Mouse (Mus musculus): ENCODE measurements around the gene Lrrc38.

The Lrrc38 gene

GRCm38 (mm10) chr4:143350047-143351015 lies 774 bp downstream of the Lrrc38 start:
- in situ Hi-C loops (cut with MboI, MseI) = no loop called here

- in situ Hi-C loops (cut with MboI, MseI) = no loop called here
These were observed 2.7 kb downstream of the Lrrc38 start for GRCm38 (mm10) chr4:143352301-143352700.

GRCm38 (mm10) chr4:143361520-143361919 lies 12.0 kb downstream of the Lrrc38 start:
- in situ Hi-C loops (cut with MboI, MseI) = no loop called here

GRCm38 (mm10) chr4:143366415-143367041 lies 17.0 kb downstream of the Lrrc38 start:
- in situ Hi-C loops (cut with MboI, MseI) = no loop called here

GRCm38 (mm10) chr4:143379480-143379879 lies 29.9 kb downstream of the Lrrc38 start:
- in situ Hi-C loops (cut with MboI, MseI) = no loop called here

GRCm38 (mm10) chr4:143379931-143380715 lies 30.6 kb downstream of the Lrrc38 start:
- in situ Hi-C loops (cut with MboI, MseI) = loop anchor here (5.0 kb wide), 1 partner anchor 58 kb away; no protein-coding TSS in a partner anchor

GRCm38 (mm10) chr4:143380716-143381004 lies 31.1 kb downstream of the Lrrc38 start:
- in situ Hi-C loops (cut with MboI, MseI) = loop anchor here (5.0 kb wide), 1 partner anchor 58 kb away; no protein-coding TSS in a partner anchor

- in situ Hi-C loops (cut with MboI, MseI) = loop anchor here (5.0 kb wide), 1 partner anchor 60 kb away; no protein-coding TSS in a partner anchor
These were observed 32.6 kb downstream of the Lrrc38 start for GRCm38 (mm10) chr4:143382163-143382562.

- in situ Hi-C loops (cut with MboI, MseI) = loop anchor here (5.0 kb wide), 1 partner anchor 61 kb away; no protein-coding TSS in a partner anchor
These were observed 34.1 kb downstream of the Lrrc38 start for GRCm38 (mm10) chr4:143383646-143384045.

- in situ Hi-C loops (cut with MboI, MseI) = no loop called here
These were observed 39.6 kb downstream of the Lrrc38 start for GRCm38 (mm10) chr4:143388955-143389702.

GRCm38 (mm10) chr4:143394181-143394580 lies 44.6 kb downstream of the Lrrc38 start, which contains the start of gene Pramel1:
Pramel1 (plus strand) TSS chr4:143394428.
- in situ Hi-C loops (cut with MboI, MseI) = no loop called here

- in situ Hi-C loops (cut with MboI, MseI) = loop anchor here (25.0 kb wide), 1 partner anchor 1624 kb away; the partner anchor contains the start of genes Casp9 and Dnajc16
These were observed 62.1 kb downstream of the Lrrc38 start for GRCm38 (mm10) chr4:143411566-143412218.

GRCm38 (mm10) chr4:143412219-143413092 lies 62.9 kb downstream of the Lrrc38 start, which contains the start of gene Pramef8:
Pramef8 (plus strand) TSS chr4:143412426.
- in situ Hi-C loops (cut with MboI, MseI) = loop anchor here (25.0 kb wide), 1 partner anchor 1625 kb away; the partner anchor contains the start of genes Casp9 and Dnajc16

- in situ Hi-C loops (cut with MboI, MseI) = loop anchor here (25.0 kb wide), 1 partner anchor 1626 kb away; the partner anchor contains the start of genes Casp9 and Dnajc16
These were observed 64.1 kb downstream of the Lrrc38 start for GRCm38 (mm10) chr4:143413621-143414020.

- in situ Hi-C loops (cut with MboI, MseI) = loop anchor here (25.0 kb wide), 1 partner anchor 1627 kb away; the partner anchor contains the start of genes Casp9 and Dnajc16
These were observed 64.6 kb downstream of the Lrrc38 start for GRCm38 (mm10) chr4:143414121-143414520.
